Mouse (Mus musculus) CH12F3 (cell line): ENCODE measurements around the gene Rtn4.
"Not testable (repeated sequence)": the region's sequence is repeated elsewhere in the genome, so short reads cannot be mapped to it uniquely, and the experiment has no call there.

Experiments used
- in situ Hi-C: fragments of 300-500 bp; cut with MboI; formaldehyde crosslinking; loops from 2 replicates; pipeline ENCODE4 v1.14.3; 2020; ENCODE audit warnings: low sequenced_read_pairs

Rtn4 gene

GRCm38 (mm10) chr11:29692683-29693272, at the start of gene Rtn4:
TSS of gene Rtn4 (plus strand) at chr11:29692947.
- in situ Hi-C loops, result loop anchor here (10.0 kb wide), 1 partner anchor 158 kb away; no protein-coding TSS in a partner anchor

- in situ Hi-C loops, result no loop called here
Measured at GRCm38 (mm10) chr11:29644421-29644820, 48.3 kb upstream of the Rtn4 start.

- in situ Hi-C loops, result no loop called here
Measured at GRCm38 (mm10) chr11:29645411-29646066, 47.2 kb upstream of the Rtn4 start.

GRCm38 (mm10) chr11:29647568-29648319, 45.0 kb upstream of the Rtn4 start:
- in situ Hi-C loops, result no loop called here

GRCm38 (mm10) chr11:29655381-29655780, 37.4 kb upstream of the Rtn4 start:
- in situ Hi-C loops, result not testable (repeated sequence)

- in situ Hi-C loops, result no loop called here
Measured at GRCm38 (mm10) chr11:29660740-29661139, 32.0 kb upstream of the Rtn4 start.

GRCm38 (mm10) chr11:29667634-29668033, 25.1 kb upstream of the Rtn4 start:
- in situ Hi-C loops, result no loop called here

GRCm38 (mm10) chr11:29669706-29670105, 23.0 kb upstream of the Rtn4 start:
- in situ Hi-C loops, result no loop called here

GRCm38 (mm10) chr11:29673359-29673758, 19.4 kb upstream of the Rtn4 start:
- in situ Hi-C loops, result no loop called here

GRCm38 (mm10) chr11:29676718-29677117, 16.0 kb upstream of the Rtn4 start:
- in situ Hi-C loops, result no loop called here

GRCm38 (mm10) chr11:29679942-29680341, 12.8 kb upstream of the Rtn4 start:
- in situ Hi-C loops, result no loop called here

- in situ Hi-C loops, result no loop called here
Measured at GRCm38 (mm10) chr11:29680771-29681170, 12.0 kb upstream of the Rtn4 start.

- in situ Hi-C loops, result no loop called here
Measured at GRCm38 (mm10) chr11:29684272-29684671, 8.5 kb upstream of the Rtn4 start.

GRCm38 (mm10) chr11:29686176-29686575, 6.6 kb upstream of the Rtn4 start:
- in situ Hi-C loops, result no loop called here

GRCm38 (mm10) chr11:29691556-29691955, 1.2 kb upstream of the Rtn4 start:
- in situ Hi-C loops, result loop anchor here (10.0 kb wide), 1 partner anchor 157 kb away; no protein-coding TSS in a partner anchor

- in situ Hi-C loops, result loop anchor here (10.0 kb wide), 1 partner anchor 157 kb away; no protein-coding TSS in a partner anchor
Measured at GRCm38 (mm10) chr11:29692111-29692682, 550 bp upstream of the Rtn4 start.

GRCm38 (mm10) chr11:29693576-29694410, 1.0 kb downstream of the Rtn4 start:
- in situ Hi-C loops, result loop anchor here (10.0 kb wide), 1 partner anchor 159 kb away; no protein-coding TSS in a partner anchor

- in situ Hi-C loops, result loop anchor here (10.0 kb wide), 1 partner anchor 160 kb away; no protein-coding TSS in a partner anchor
Measured at GRCm38 (mm10) chr11:29694754-29695153, 2.0 kb downstream of the Rtn4 start.

GRCm38 (mm10) chr11:29702721-29703120, 10.0 kb downstream of the Rtn4 start:
- in situ Hi-C loops, result loop anchor here (25.0 kb wide), 2 partner anchors 360 to 510 kb away; no protein-coding TSS in a partner anchor

GRCm38 (mm10) chr11:29705263-29705662, 12.5 kb downstream of the Rtn4 start:
- in situ Hi-C loops, result loop anchor here (25.0 kb wide), 2 partner anchors 357 to 507 kb away; no protein-coding TSS in a partner anchor
